Mouse (Mus musculus): ENCODE results near the gene Grik3. TPM values are rescaled to one million over a fixed set of nuclear protein-coding genes. Genes with fewer than 3 reads are reported as not detected.

Grik3 gene
- total and polyA plus RNA-seq, 3 experiments: not detected

- Histone ChIP-seq H3K4me3 (replicated peaks in 1 of 3; ENCODE audit: low read depth in 2 of 3, low read length in 2 of 3, poor library complexity in 1 of 3) (no peak overlapping the region), H3K4me2 (ENCODE audit: insufficient read depth, low read depth, poor library complexity, severe bottlenecking) (no peak overlapping the region), H3K27me3 (replicated peaks) (peaks cover 92% of the 10 kb centered on the region), H3K9me3 (replicated peaks; ENCODE audit: low read length) (no peaks in the 10 kb centered on the region), H3K79me2 (replicated peaks; ENCODE audit: control insufficient read depth, extremely low read depth, insufficient read depth, poor library complexity, severe bottlenecking) (no peaks in the 10 kb centered on the region), H3K27ac (ENCODE audit: insufficient read depth, low read depth) (no peak overlapping the region), H3K36me3 (replicated peaks in 1 of 2; ENCODE audit: control insufficient read depth in 1 of 2, insufficient read depth in 1 of 2, low read length in 1 of 2) (no peaks in the 10 kb centered on the region), H3K4me1 (ENCODE audit: control insufficient read depth in 1 of 2, insufficient read depth in 2 of 2) (no peaks in the 10 kb centered on the region), H3K9ac (ENCODE audit: insufficient read depth, low read depth) (no peak overlapping the region)
- DNase-seq (ENCODE audit: extremely low read depth): no peak
- dilution Hi-C loops (cut with MboI; ENCODE audit: extremely low pct_ligation_motif_present, extremely low pct_unique_long_range_greater_than_20kb, low sequenced_read_pairs) (no loop called here), in situ Hi-C loops (cut with MboI; ENCODE audit: low pct_ligation_motif_present, low pct_unique_long_range_greater_than_20kb, low sequenced_read_pairs) (no loop called here)
- no peak for TF ChIP-seq JUN (IDR thresholded peaks at IDR 0.05; ENCODE audit: insufficient read depth, low read depth, low read length)
- TF ChIP-seq MEF2A (IDR thresholded peaks at IDR 0.05; ENCODE audit: borderline replicate concordance, low read depth, low read length): no peak
- no peak for TF ChIP-seq USF1 (IDR thresholded peaks at IDR 0.05; ENCODE audit: low read depth, low read length)
- TF ChIP-seq MYC (IDR thresholded peaks at IDR 0.05; ENCODE audit: low read depth, low read length): no peak
- TF ChIP-seq NELFE (IDR thresholded peaks at IDR 0.05; ENCODE audit: low read depth, low read length): no peak
- no peak for TF ChIP-seq TCF12 (IDR thresholded peaks at IDR 0.05; ENCODE audit: low read depth, low read length)
- TF ChIP-seq ZC3H11A (IDR thresholded peaks at IDR 0.05; ENCODE audit: low read depth, low read length): no peak
- TF ChIP-seq POLR2AphosphoS2 (IDR thresholded peaks at IDR 0.05; ENCODE audit: low read depth, low read length): no peak
- no peak for TF ChIP-seq MXI1 (IDR thresholded peaks at IDR 0.05; ENCODE audit: low read depth, low read length)
- no peak for TF ChIP-seq BHLHE40 (IDR thresholded peaks at IDR 0.05; ENCODE audit: low read depth, low read length)
- TF ChIP-seq ZNF384 (IDR thresholded peaks at IDR 0.05; ENCODE audit: low read depth, low read length): no peak
- TF ChIP-seq ZMIZ1 (IDR thresholded peaks at IDR 0.05; ENCODE audit: low read depth, low read length): no peak
- TF ChIP-seq ETS1 (conservative IDR thresholded peaks at IDR 0.05; ENCODE audit: low read depth, low read length): no peak
- TF ChIP-seq UBTF (IDR thresholded peaks at IDR 0.05; ENCODE audit: low read depth, low read length): no peak
- TF ChIP-seq NRF1 (IDR thresholded peaks at IDR 0.05; ENCODE audit: low read depth, low read length): no peak
- TF ChIP-seq HCFC1 (IDR thresholded peaks at IDR 0.05; ENCODE audit: low read depth, low read length): no peak
- TF ChIP-seq TBP (conservative IDR thresholded peaks at IDR 0.05; ENCODE audit: low read depth, low read length): no peak
These were observed 246.3 kb downstream of the Grik3 start for GRCm38 (mm10) chr4:125736783-125737182.

- no peak for DNase-seq (ENCODE audit: extremely low read depth)
- Histone ChIP-seq H3K27me3 (replicated peaks) (peaks cover 94% of the 10 kb centered on the region), H3K4me3 (replicated peaks in 1 of 3; ENCODE audit: low read depth in 2 of 3, low read length in 2 of 3, poor library complexity in 1 of 3) (no peak overlapping the region), H3K27ac (ENCODE audit: insufficient read depth, low read depth) (no peak overlapping the region), H3K79me2 (replicated peaks; ENCODE audit: control insufficient read depth, extremely low read depth, insufficient read depth, poor library complexity, severe bottlenecking) (no peaks in the 10 kb centered on the region), H3K36me3 (replicated peaks in 1 of 2; ENCODE audit: control insufficient read depth in 1 of 2, insufficient read depth in 1 of 2, low read length in 1 of 2) (no peaks in the 10 kb centered on the region), H3K4me1 (ENCODE audit: control insufficient read depth in 1 of 2, insufficient read depth in 2 of 2) (no peaks in the 10 kb centered on the region), H3K9ac (ENCODE audit: insufficient read depth, low read depth) (no peak overlapping the region), H3K4me2 (ENCODE audit: insufficient read depth, low read depth, poor library complexity, severe bottlenecking) (no peak overlapping the region), H3K9me3 (replicated peaks; ENCODE audit: low read length) (no peaks in the 10 kb centered on the region)
- in situ Hi-C loops (cut with MboI; ENCODE audit: low pct_ligation_motif_present, low pct_unique_long_range_greater_than_20kb, low sequenced_read_pairs): no loop called here
- dilution Hi-C loops (cut with MboI; ENCODE audit: extremely low pct_ligation_motif_present, extremely low pct_unique_long_range_greater_than_20kb, low sequenced_read_pairs): no loop called here
- TF ChIP-seq RCOR1 (conservative IDR thresholded peaks at IDR 0.05; ENCODE audit: low read depth, low read length) (no peak), ZKSCAN1 (IDR thresholded peaks at IDR 0.05; ENCODE audit: borderline replicate concordance, low read depth, low read length) (no peak), MAFK (IDR thresholded peaks at IDR 0.05; ENCODE audit: insufficient replicate concordance, low read length) (no peak), KAT2A (IDR thresholded peaks at IDR 0.05; ENCODE audit: insufficient replicate concordance, low read length) (no peak), ELF1 (IDR thresholded peaks at IDR 0.05; ENCODE audit: low read depth, low read length) (no peak), UBTF (IDR thresholded peaks at IDR 0.05; ENCODE audit: low read depth, low read length) (no peak), HCFC1 (IDR thresholded peaks at IDR 0.05; ENCODE audit: low read depth, low read length) (no peak), RAD21 (IDR thresholded peaks at IDR 0.05; ENCODE audit: low read depth, low read length) (no peak), MAZ (IDR thresholded peaks at IDR 0.05; ENCODE audit: low read depth, low read length) (no peak), POLR2AphosphoS2 (IDR thresholded peaks at IDR 0.05; ENCODE audit: low read depth, low read length) (no peak), MEF2A (IDR thresholded peaks at IDR 0.05; ENCODE audit: borderline replicate concordance, low read depth, low read length) (no peak), IRF4 (IDR thresholded peaks at IDR 0.05; ENCODE audit: low read depth, low read length) (no peak), ETS1 (conservative IDR thresholded peaks at IDR 0.05; ENCODE audit: low read depth, low read length) (no peak), POLR2A (IDR thresholded peaks at IDR 0.05; ENCODE audit: low read depth, low read length) (no peak), EP300 (IDR thresholded peaks at IDR 0.05; ENCODE audit: low read length) (no peak), GABPA (IDR thresholded peaks at IDR 0.05; ENCODE audit: insufficient replicate concordance, low read depth, low read length) (no peak)
These were observed 248.3 kb downstream of the Grik3 start for GRCm38 (mm10) chr4:125738825-125739224.

All from CH12.LX (cell line).